30 mouse cellular contexts compared by ENCODE assay signal in genomic region chr12:29256103-29256502, GRCm38 (mm10).
"Had no signal": no experiment of that assay in that cellular context is flagged by ENCODE, and none has a peak within 500 bp of the region (broad histone marks: within the 10 kb centered on the region; RNA-seq: fewer than 3 reads in every experiment).

No protein-coding gene starts in this region.

- H3K4me2 ChIP-seq: limb, embryonic 12.5 days; limb, embryonic 13.5 days; limb, embryonic 15.5 days; liver, embryonic 11.5 days; liver, embryonic 12.5 days; liver, embryonic 13.5 days; liver, embryonic 15.5 days; lung, embryonic 14.5 days; lung, embryonic 15.5 days; midbrain, embryonic 12.5 days; midbrain, embryonic 13.5 days; midbrain, embryonic 15.5 days; neural tube, embryonic 12.5 days had no signal

- ATAC-seq: liver, embryonic 12.5 days; liver, postnatal 0 days; lung, postnatal 0 days had no signal

- H3K4me3 ChIP-seq: left cerebral cortex, adult 2 months; limb, embryonic 10.5 days; limb, embryonic 12.5 days; limb, embryonic 13.5 days; limb, embryonic 15.5 days; liver, embryonic 12.5 days; liver, embryonic 13.5 days; liver, embryonic 15.5 days; lung, embryonic 15.5 days; megakaryocyte, embryonic 14.5 days; midbrain, embryonic 10.5 days; midbrain, embryonic 12.5 days; midbrain, embryonic 13.5 days; midbrain, embryonic 15.5 days; myocyte; neural tube, embryonic 12.5 days had no signal

- H3K9ac ChIP-seq: limb, embryonic 12.5 days; limb, embryonic 13.5 days; limb, embryonic 15.5 days; liver, embryonic 12.5 days; liver, embryonic 13.5 days; liver, embryonic 14.5 days; liver, embryonic 15.5 days; liver, postnatal 0 days; lung, embryonic 14.5 days; lung, embryonic 15.5 days; midbrain, embryonic 12.5 days; midbrain, embryonic 13.5 days; midbrain, embryonic 15.5 days; neural tube, embryonic 12.5 days had no signal

- H3K9me3 ChIP-seq: limb, embryonic 10.5 days; limb, embryonic 12.5 days; limb, embryonic 13.5 days; limb, embryonic 15.5 days; liver, embryonic 12.5 days; liver, embryonic 13.5 days; liver, embryonic 15.5 days; lung, embryonic 15.5 days; midbrain, embryonic 10.5 days; midbrain, embryonic 12.5 days; midbrain, embryonic 13.5 days; midbrain, embryonic 15.5 days; neural tube, embryonic 12.5 days had no signal

- H3K36me3 ChIP-seq: limb, embryonic 10.5 days; limb, embryonic 12.5 days; limb, embryonic 13.5 days; limb, embryonic 15.5 days; liver, embryonic 12.5 days; liver, embryonic 13.5 days; liver, embryonic 15.5 days; lung, embryonic 15.5 days; midbrain, embryonic 10.5 days; midbrain, embryonic 12.5 days; midbrain, embryonic 13.5 days; midbrain, embryonic 15.5 days; neural tube, embryonic 12.5 days had no signal

- H3K27ac ChIP-seq: left cerebral cortex, adult 2 months; limb, embryonic 13.5 days; limb, embryonic 15.5 days; liver, embryonic 12.5 days; liver, embryonic 13.5 days; liver, embryonic 14.5 days; liver, embryonic 15.5 days; lung, embryonic 15.5 days; macrophage; neural tube, embryonic 12.5 days had no signal

- H3K27me3 ChIP-seq: limb, embryonic 12.5 days; limb, embryonic 13.5 days; limb, embryonic 15.5 days; liver, embryonic 13.5 days; liver, embryonic 15.5 days; lung, embryonic 15.5 days; megakaryocyte, embryonic 14.5 days; midbrain, embryonic 12.5 days; midbrain, embryonic 13.5 days; midbrain, embryonic 15.5 days; neural tube, embryonic 12.5 days had no signal

- H3K4me1 ChIP-seq: megakaryocyte, embryonic 14.5 days had no signal

- DNase-seq: left cerebral cortex, postnatal 4 days; liver; liver, embryonic 13.5 days; liver, postnatal 0 days; lung, adult 18-20 months; lung, adult 2 months; lung, embryonic 14.5 days; lung, postnatal 10 days; lung, postnatal 14 days; lung, postnatal 36 days; lung, postnatal 4 days had no signal
